Mouse (Mus musculus) hindbrain, embryonic 14.5 days (tissue): ENCODE data around the gene Thoc2. TPM values are rescaled to one million over a fixed set of nuclear protein-coding genes. Genes with fewer than 3 reads are reported as not detected.
"Not testable (repeated sequence)": the region's sequence is repeated elsewhere in the genome, so short reads cannot be mapped to it uniquely, and the experiment has no call there.

Source experiments
- ATAC-seq: fragments of 200-750 bp; cut with Nextera tagmentation; 2 replicates; pipeline ENCODE4 v1.8.0; 2017; ENCODE audit warnings: moderate number of reproducible peaks, mild to moderate bottlenecking, moderate TSS enrichment, moderate library complexity; ENCODE audit not compliant: low FRiP score
- DNase-seq: peaks from one replicate; pipeline ENCODE4 v3.0.0-alpha.2; 2015; ENCODE audit warnings: low spot score
- H3K27ac ChIP-seq: fragments of 300-500 bp; sonication (generic); 2 replicates; pipeline ENCODE4 v1.5.1; 2014; ENCODE audit warnings: mild to moderate bottlenecking, moderate library complexity
- H3K27me3 ChIP-seq: fragments of 300-500 bp; sonication (generic); 2 replicates; pipeline ENCODE4 v1.6.1; 2014; ENCODE audit warnings: mild to moderate bottlenecking, low read length, mixed read lengths; ENCODE audit not compliant: control insufficient read depth, insufficient read depth
- H3K36me3 ChIP-seq: fragments of 300-500 bp; sonication (generic); replicated peaks from 2 replicates; pipeline ENCODE4 v1.6.1; 2014; ENCODE audit not compliant: control insufficient read depth, insufficient read depth
- H3K4me1 ChIP-seq: fragments of 300-500 bp; sonication (generic); replicated peaks from 2 replicates; pipeline ENCODE4 v1.6.1; 2014; ENCODE audit warnings: antibody characterized with exemption, low read length, mixed read lengths; ENCODE audit not compliant: control insufficient read depth, insufficient read depth
- H3K4me2 ChIP-seq: fragments of 300-500 bp; sonication (generic); replicated peaks from 2 replicates; pipeline ENCODE4 v1.6.1; 2014; ENCODE audit warnings: mild to moderate bottlenecking, moderate library complexity
- H3K4me3 ChIP-seq: fragments of 300-500 bp; sonication (generic); replicated peaks from 2 replicates; pipeline ENCODE4 v1.5.1; 2014; ENCODE audit warnings: mild to moderate bottlenecking, low read length
- H3K9ac ChIP-seq: fragments of 300-500 bp; sonication (generic); 2 replicates; pipeline ENCODE4 v1.6.1; 2014
- H3K9me3 ChIP-seq: fragments of 300-500 bp; sonication (generic); 2 replicates; pipeline ENCODE4 v1.6.1; 2016; ENCODE audit warnings: low read length; ENCODE audit not compliant: control insufficient read depth
- WGBS: fragments of 180-500 bp; shearing (Covaris S2); extraction: QIAGEN DNeasy Blood & Tissue Kit; methylation state at CpG from one replicate; pipeline ENCODE4 v1.1.7; 2014; 5-methylcytosine and 5-hydroxymethylcytosine counted together
- polyA plus RNA-seq: library from polyadenylated mRNA; unstranded; fragments of >200 nt; fragmentation: Nextera tagmentation; extraction: Ambion mirVana; gene quantifications from 2 replicates; pipeline ENCODE4 v1.2.1, GENCODE M21; 2014

Thoc2 gene
- polyA plus RNA-seq = 84.7 and 99.9 TPM in 2 replicates

DNA sequence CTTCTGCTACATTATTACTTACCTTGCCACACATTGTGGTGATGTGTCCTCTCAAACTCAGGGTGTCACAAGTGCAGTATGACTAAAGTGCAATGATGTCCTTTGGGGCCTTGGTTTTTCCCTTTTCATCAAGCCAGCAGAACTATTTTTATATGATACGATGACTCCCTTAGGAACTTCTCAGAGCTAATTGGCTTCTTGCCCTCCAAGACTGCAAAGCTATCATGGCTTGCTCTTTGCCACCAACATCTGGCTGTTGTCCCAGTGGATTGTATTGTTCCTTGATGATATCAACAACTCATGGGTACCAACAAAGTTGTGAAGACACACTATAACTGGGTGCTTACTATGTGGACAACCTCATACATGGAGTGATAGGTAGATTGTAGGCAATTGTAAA, at the start of gene Thoc2:
TSS of gene Thoc2 (minus strand) at position 101 of the 400 bp plus-strand sequence.
- 95% methylated on average over 1 of the region's 1 CpGs for WGBS
- Histone ChIP-seq H3K9me3 (no peaks in the 10 kb centered on the region), H3K4me3 (no peak within 1 kb of the TSS), H3K4me2 (no peak within 1 kb of the TSS), H3K9ac (no peak within 1 kb of the TSS), H3K36me3 (no peaks in the 10 kb centered on the region), H3K27ac (no peak within 1 kb of the TSS), H3K4me1 (no peaks in the 10 kb centered on the region), H3K27me3 (no peaks in the 10 kb centered on the region)
- ATAC-seq (no peak), DNase-seq (no peak)

DNA sequence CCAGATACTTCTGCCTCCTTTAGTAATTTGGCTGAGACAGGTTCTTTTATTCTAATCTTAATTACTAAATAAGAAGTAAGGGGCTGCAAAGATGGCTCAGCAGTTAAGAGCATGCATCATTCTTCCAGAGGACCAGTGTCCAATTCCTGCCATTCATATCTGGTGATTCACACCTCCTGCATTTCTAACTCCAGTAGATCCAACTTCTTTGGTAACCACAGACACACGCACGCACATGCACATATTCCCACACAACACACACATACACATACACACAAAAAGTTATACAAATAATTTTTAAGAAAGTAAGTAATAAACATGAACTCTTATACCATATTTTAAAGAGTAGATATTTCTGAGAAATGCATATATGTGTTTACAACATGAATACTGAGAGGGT, 49.6 kb upstream of the Thoc2 start:
- Histone ChIP-seq H3K9ac (no peak overlapping the region), H3K36me3 (no peaks in the 10 kb centered on the region), H3K4me1 (no peaks in the 10 kb centered on the region), H3K4me3 (no peak overlapping the region), H3K27ac (no peak overlapping the region), H3K9me3 (no peaks in the 10 kb centered on the region), H3K27me3 (no peaks in the 10 kb centered on the region), H3K4me2 (no peak overlapping the region)
- ATAC-seq = no peak
- whole genome bisulfite sequencing = 94% methylated on average over 2 of the region's 2 CpGs
- no peak for DNase-seq

DNA sequence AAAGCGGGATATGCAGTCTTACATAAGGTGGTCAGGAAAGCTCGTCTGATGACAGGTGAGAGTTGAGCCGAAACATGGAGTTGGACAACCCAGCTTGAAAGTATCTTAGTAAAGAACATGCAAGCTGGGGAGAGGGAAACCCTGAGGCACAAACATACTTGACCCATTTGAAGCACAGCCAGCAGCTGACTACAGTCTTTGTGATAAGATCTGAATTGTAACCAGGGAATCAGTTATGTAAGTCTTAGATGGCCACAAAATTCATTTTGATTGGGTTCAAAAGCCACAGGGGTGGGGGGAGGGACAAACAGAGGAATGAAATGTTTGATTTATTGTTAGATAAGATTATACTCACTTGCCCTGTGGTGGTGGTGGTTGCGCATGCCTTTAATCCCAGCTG, 48.9 kb upstream of the Thoc2 start:
- Histone ChIP-seq H3K4me1 (no peaks in the 10 kb centered on the region), H3K4me2 (no peak overlapping the region), H3K4me3 (no peak overlapping the region), H3K9me3 (no peaks in the 10 kb centered on the region), H3K27me3 (no peaks in the 10 kb centered on the region), H3K27ac (no peak overlapping the region), H3K9ac (no peak overlapping the region), H3K36me3 (no peaks in the 10 kb centered on the region)
- WGBS = 96% methylated on average over 4 of the region's 4 CpGs
- DNase-seq (no peak), ATAC-seq (no peak)

DNA sequence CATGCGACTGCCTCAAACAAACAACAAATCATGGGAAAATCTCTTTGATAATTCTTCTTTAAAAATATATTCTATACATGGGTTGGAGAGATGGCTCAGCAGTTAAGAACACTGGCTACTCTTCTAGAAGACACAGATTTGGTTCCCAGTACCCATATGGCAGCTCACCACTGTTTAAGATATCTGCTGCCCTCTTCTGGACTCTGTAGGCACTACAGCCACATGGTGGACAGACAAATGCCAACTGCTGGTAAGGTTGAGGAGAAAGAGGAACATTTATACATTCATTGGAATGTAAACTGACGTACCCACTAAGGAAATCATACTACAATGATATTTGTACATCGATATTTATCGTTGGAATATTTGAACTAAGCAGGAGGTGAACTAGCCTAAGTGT, 36.7 kb upstream of the Thoc2 start:
- Histone ChIP-seq H3K9ac (no peak overlapping the region), H3K4me3 (no peak overlapping the region), H3K4me2 (no peak overlapping the region), H3K4me1 (no peaks in the 10 kb centered on the region), H3K36me3 (no peaks in the 10 kb centered on the region), H3K9me3 (no peaks in the 10 kb centered on the region), H3K27me3 (no peaks in the 10 kb centered on the region), H3K27ac (no peak overlapping the region)
- ATAC-seq = no peak
- no peak for DNase-seq
- 65% methylated on average over 4 of the region's 4 CpGs for WGBS

DNA sequence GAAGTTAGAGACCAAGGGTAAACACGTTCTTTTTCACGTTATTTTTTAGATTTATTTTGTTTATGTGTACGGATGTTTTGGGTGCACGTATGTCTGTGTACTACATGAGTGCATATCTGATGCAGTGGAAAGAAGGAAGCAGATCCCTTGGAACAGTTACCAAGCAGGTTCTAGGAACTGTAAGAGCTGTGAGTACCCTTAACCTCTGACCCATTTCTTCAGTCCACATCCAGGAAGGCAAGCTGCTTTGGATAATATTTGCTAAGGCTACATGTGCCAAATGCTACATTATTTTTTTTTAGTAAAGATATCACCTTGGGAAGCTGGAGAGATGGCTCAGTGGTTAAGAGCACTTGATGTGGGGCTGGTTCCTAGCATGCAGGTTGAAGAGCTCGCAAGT, 21.4 kb upstream of the Thoc2 start:
- no peaks in the 10 kb centered on the region for H3K27me3 ChIP-seq
- no peak overlapping the region for H3K27ac ChIP-seq
- WGBS = 93% methylated on average over 5 of the region's 5 CpGs
- ATAC-seq (no peak), DNase-seq (no peak)
- no peaks in the 10 kb centered on the region for H3K36me3 ChIP-seq
- no peaks in the 10 kb centered on the region for H3K9me3 ChIP-seq
- H3K4me1 ChIP-seq = no peaks in the 10 kb centered on the region
- H3K4me2 ChIP-seq = no peak overlapping the region
- H3K9ac ChIP-seq = no peak overlapping the region
- no peak overlapping the region for H3K4me3 ChIP-seq

DNA sequence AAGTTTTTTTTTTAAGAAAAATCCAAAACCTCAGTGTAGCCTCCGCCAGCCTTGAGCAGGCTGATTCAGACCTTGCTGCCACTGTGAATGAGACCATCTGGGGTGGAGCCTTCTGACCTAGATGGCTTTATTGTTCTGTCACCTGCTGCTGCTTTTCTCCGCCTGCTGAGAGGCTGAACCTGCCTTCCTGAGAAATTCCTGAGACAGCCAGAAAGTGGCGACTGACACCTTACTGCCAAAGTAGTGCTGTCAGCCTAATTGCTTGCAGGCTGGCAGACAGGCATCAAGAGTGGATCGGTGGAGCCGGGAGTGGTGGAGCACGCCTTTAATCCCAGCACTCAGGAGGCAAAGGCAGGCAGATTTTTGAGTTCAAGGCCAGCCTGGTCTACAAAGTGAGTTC, 11.3 kb upstream of the Thoc2 start:
- not testable (repeated sequence) for H3K9me3 ChIP-seq
- 64% methylated on average over 6 of the region's 6 CpGs for WGBS

DNA sequence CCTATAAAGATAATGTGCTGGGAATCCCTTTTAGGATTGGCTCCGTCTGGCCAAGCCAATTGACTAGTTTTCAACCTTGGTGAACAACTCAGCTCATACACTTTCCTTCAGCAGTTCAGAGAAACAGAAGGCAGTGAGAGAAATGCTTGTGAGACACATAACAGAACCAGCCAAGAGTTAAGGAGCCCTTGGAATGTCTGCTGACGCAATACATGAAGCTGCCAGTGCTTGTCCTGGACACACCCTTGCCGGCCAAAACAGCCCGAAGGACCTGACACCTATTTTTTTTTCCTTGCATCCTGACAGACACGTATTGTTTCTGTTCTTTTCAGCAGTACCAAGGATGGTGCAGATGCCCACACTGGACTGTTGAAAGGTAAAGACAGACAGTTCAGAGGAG, 4.2 kb upstream of the Thoc2 start:
- DNase-seq (no peak), ATAC-seq (no peak)
- no peak overlapping the region for H3K27ac ChIP-seq
- 85% methylated on average over 5 of the region's 5 CpGs for WGBS
- H3K9ac ChIP-seq = no peak overlapping the region
- no peaks in the 10 kb centered on the region for H3K4me1 ChIP-seq
- no peaks in the 10 kb centered on the region for H3K36me3 ChIP-seq
- H3K27me3 ChIP-seq = no peaks in the 10 kb centered on the region
- no peak overlapping the region for H3K4me3 ChIP-seq
- H3K4me2 ChIP-seq = no peak overlapping the region
- H3K9me3 ChIP-seq = no peaks in the 10 kb centered on the region

More for the DNA sequence above, 11.3 kb upstream of the Thoc2 start:
- not testable (repeated sequence) for H3K4me3 ChIP-seq, H3K27me3 ChIP-seq, H3K4me1 ChIP-seq, H3K9ac ChIP-seq, H3K4me2 ChIP-seq, H3K27ac ChIP-seq, ATAC-seq, H3K36me3 ChIP-seq, DNase-seq

DNA sequence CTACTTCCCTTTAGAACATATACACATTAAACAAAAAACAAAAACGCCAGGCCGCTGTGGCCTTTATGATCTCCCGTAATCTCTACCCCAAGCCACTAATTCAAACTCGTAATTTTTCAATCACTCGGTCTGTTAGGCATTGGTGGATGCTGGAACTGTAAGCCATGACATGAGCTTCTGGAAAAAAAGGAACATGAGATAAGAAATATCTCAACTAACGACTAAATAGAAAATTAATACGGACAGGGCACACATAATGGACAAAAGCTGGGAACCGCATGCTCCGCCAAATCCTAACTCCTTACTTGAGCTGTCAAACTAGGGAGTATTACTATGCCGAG, 8.4 kb downstream of the Thoc2 start:
- DNase-seq = no peak
- peaks cover 11% of the 10 kb centered on the region; the same call in 1 of the 2 replicates for H3K4me1 ChIP-seq
- H3K4me3 ChIP-seq = peak overlapping the region; percentile 64
- WGBS = 49% methylated on average over 10 of the region's 10 CpGs
- ATAC-seq = no peak
- no peaks in the 10 kb centered on the region for H3K36me3 ChIP-seq
- H3K9ac ChIP-seq = peak overlapping the region; percentile 70
- H3K27me3 ChIP-seq = no peaks in the 10 kb centered on the region
- peak overlapping the region; percentile 36 for H3K4me2 ChIP-seq
- no peaks in the 10 kb centered on the region for H3K9me3 ChIP-seq
- H3K27ac ChIP-seq = peak overlapping the region; percentile 88

DNA sequence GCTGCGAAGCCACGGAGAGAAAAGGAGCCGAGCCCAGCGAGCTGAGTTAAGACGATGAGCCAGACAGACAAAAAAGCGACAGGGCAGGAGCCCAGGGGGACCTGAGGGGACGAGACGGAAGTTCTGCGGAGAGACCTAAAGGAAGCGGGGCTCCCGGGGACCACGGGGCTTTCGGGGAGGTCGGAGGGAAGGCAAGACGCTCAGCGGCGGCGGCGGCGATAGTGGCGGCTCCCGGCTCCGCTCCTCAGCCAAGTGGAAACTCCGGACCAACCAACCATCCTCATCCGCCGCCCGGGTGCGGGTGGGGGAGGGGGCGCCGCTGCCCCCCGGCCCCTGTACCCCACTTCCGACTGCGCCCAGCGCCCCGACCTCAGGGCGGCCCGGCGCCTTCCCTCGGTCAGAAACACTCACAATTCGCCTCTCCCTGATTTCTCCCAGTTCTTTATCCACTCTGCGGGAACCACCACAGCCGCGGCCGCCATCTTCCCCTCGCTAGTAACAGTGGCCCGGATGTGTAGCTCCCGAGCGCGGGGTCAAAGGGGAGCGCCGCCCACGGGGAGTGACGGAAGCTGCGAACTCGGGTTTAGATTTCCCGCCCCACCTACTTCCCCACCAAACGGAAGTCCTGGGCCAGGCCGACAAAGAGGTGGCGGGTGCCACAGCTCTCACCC, 8.9 kb downstream of the Thoc2 start:
- peak; percentile 84 for DNase-seq
- 9% methylated on average over 46 of the region's 59 CpGs for WGBS

DNA sequence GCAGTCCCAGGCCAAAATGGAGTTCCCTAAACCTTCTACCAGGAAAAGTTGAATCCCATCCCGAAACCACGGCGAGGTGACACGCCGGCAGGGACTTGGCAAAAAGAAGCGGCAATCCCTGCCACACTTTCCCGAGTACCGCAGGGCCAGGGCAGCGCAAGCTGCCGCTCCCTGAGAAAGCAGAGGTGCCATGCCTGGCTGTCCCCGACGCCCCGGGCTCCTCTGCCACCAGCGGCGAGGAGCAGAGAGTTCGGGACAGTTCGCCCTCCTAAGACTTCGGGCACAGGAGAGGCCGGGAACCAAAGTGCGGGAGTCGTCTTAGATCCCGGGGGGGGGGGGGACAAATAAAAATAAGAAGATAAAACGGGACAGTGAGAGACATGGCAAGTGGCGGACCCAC, 9.5 kb downstream of the Thoc2 start:
- H3K27ac ChIP-seq = peak overlapping the region; percentile 88
- peak overlapping the region; percentile 70 for H3K9ac ChIP-seq
- no peaks in the 10 kb centered on the region for H3K9me3 ChIP-seq
- H3K36me3 ChIP-seq = no peaks in the 10 kb centered on the region
- no peaks in the 10 kb centered on the region for H3K27me3 ChIP-seq
- DNase-seq (no peak), ATAC-seq (peak; percentile 10; the same call in 1 of the 2 replicates)
- peaks cover 11% of the 10 kb centered on the region; the same call in 1 of the 2 replicates for H3K4me1 ChIP-seq
- H3K4me2 ChIP-seq = peak overlapping the region; percentile 64
- H3K4me3 ChIP-seq = peak overlapping the region; percentile 64
- WGBS = 17% methylated on average over 23 of the region's 24 CpGs

More for the DNA sequence above, 8.9 kb downstream of the Thoc2 start:
- H3K9me3 ChIP-seq = no peaks in the 10 kb centered on the region
- H3K4me1 ChIP-seq = peaks cover 11% of the 10 kb centered on the region; the same call in 1 of the 2 replicates
- peak overlapping the region; percentile 64 for H3K4me2 ChIP-seq
- peak overlapping the region; percentile 88 for H3K27ac ChIP-seq
- H3K9ac ChIP-seq = peak overlapping the region; percentile 70
- ATAC-seq = peak; percentile 97
- no peaks in the 10 kb centered on the region for H3K27me3 ChIP-seq
- peak overlapping the region; percentile 64 for H3K4me3 ChIP-seq
- H3K36me3 ChIP-seq = no peaks in the 10 kb centered on the region
